Mouse (Mus musculus) embryo, embryonic 11 days (tissue): ENCODE measurements at regions not wholly inside any gene's neighbourhood (a gene's known extent, or its start where the extent isn't known, plus 50 kb on each side); places are given as distances from the start of the nearest gene placed in this dataset.

Experiments
- DNase-seq: peaks from one replicate; pipeline ENCODE4 v3.0.0-alpha.2; 2015

DNA sequence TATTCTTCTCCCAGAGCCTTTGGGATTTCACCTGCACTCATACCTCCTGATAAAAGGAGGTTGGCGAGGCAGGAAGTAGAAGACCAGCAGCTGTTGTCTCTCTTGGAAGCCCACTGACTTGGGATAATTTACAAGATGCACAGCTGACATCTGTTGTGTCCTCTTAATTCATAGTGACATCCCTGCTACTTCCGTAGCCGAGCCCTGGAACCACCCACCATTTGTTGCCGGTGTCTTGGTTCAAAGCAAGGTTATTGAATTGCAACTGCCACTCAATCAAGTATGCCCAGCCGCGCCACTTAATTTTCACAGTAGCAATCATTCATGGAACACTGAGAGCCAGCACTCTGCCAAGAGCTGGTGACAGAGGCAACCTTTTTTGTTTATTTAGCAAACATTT is 151.8 kb upstream of the Masp1 start:
- DNase-seq, result peak; percentile 7

DNA sequence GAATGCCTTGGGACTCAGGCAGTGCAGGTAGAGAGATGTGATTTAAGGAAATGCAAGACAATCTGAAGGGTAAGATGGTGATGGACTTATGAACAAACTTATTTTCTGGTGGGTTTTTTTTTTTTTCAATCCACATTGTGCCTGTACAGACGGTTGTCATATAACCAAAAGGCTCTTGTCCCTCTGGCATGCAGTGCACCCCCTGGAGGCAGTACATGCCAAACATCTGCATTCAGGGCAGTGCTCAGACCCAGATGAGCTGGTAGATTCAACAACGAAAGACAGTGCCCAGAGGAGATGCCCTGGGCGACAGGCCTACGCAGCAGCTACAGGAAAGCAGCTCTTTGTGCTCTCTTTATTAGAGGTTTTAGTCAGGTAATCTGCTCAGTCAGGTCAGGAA is 149.5 kb upstream of the Masp1 start:
- no peak for DNase-seq

DNA sequence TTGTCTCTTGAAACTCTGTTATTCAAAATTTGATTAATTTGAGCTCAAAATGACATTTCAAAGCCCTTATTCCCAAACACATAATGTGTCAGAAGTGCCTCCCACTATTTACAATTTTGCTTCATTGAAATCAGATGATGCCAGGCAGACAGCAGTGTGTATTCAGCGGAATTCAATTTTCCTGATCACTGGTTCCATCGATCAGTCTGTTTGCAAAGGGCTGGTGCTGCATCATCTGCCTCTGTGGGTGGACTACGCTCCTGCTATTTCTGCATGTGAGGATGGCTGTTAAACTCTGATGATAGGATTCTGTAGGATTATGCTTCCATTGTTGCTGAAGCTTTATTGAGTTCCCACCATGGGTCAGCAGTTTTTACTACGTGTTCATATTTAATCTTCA is 149.0 kb upstream of the Masp1 start:
- no peak for DNase-seq
